Mouse (Mus musculus): ENCODE measurements around the gene Ube2f. TPM values are rescaled to one million over a fixed set of nuclear protein-coding genes. Genes with fewer than 3 reads are reported as not detected.

Gene Ube2f
- polyA plus RNA-seq, 1 experiment = 59.0 TPM

GRCm38 (mm10) chr1:91302021-91302420 is 51.9 kb downstream of the Ube2f start:
- no peak for TF ChIP-seq POLR2A (IDR thresholded peaks at IDR 0.05; ENCODE audit: low read depth, low read length)
- no peak for TF ChIP-seq CTCF (IDR thresholded peaks at IDR 0.05; ENCODE audit: borderline replicate concordance, insufficient read depth, low read length)
- Histone ChIP-seq H3K4me3 (ENCODE audit: insufficient read depth, low read length) (no peak overlapping the region), H3K4me1 (ENCODE audit: control insufficient read depth, insufficient read depth, low read length) (no peaks in the 10 kb centered on the region), H3K27ac (ENCODE audit: insufficient read depth, low read length) (no peak overlapping the region)

GRCm38 (mm10) chr1:91304621-91305020 is 54.5 kb downstream of the Ube2f start:
- no peak for TF ChIP-seq POLR2A (IDR thresholded peaks at IDR 0.05; ENCODE audit: low read depth, low read length)
- TF ChIP-seq CTCF (IDR thresholded peaks at IDR 0.05; ENCODE audit: borderline replicate concordance, insufficient read depth, low read length) = no peak
- no peak overlapping the region for H3K27ac ChIP-seq (ENCODE audit: insufficient read depth, low read length)
- H3K4me3 ChIP-seq (ENCODE audit: insufficient read depth, low read length) = no peak overlapping the region
- no peaks in the 10 kb centered on the region for H3K4me1 ChIP-seq (ENCODE audit: control insufficient read depth, insufficient read depth, low read length)

GRCm38 (mm10) chr1:91309366-91310085 is 59.4 kb downstream of the Ube2f start:
- no peak overlapping the region for H3K27ac ChIP-seq (ENCODE audit: insufficient read depth, low read length)
- TF ChIP-seq CTCF (IDR thresholded peaks at IDR 0.05; ENCODE audit: borderline replicate concordance, insufficient read depth, low read length) (no peak), POLR2A (IDR thresholded peaks at IDR 0.05; ENCODE audit: low read depth, low read length) (no peak)
- no peaks in the 10 kb centered on the region for H3K4me1 ChIP-seq (ENCODE audit: control insufficient read depth, insufficient read depth, low read length)
- no peak overlapping the region for H3K4me3 ChIP-seq (ENCODE audit: insufficient read depth, low read length)

GRCm38 (mm10) chr1:91312273-91312672 is 62.2 kb downstream of the Ube2f start:
- no peak for TF ChIP-seq CTCF (IDR thresholded peaks at IDR 0.05; ENCODE audit: borderline replicate concordance, insufficient read depth, low read length)
- TF ChIP-seq POLR2A (IDR thresholded peaks at IDR 0.05; ENCODE audit: low read depth, low read length) = no peak
- Histone ChIP-seq H3K4me3 (ENCODE audit: insufficient read depth, low read length) (no peak overlapping the region), H3K27ac (ENCODE audit: insufficient read depth, low read length) (no peak overlapping the region), H3K4me1 (ENCODE audit: control insufficient read depth, insufficient read depth, low read length) (no peaks in the 10 kb centered on the region)

- Histone ChIP-seq H3K27ac (ENCODE audit: insufficient read depth, low read length) (no peak overlapping the region), H3K4me3 (ENCODE audit: insufficient read depth, low read length) (no peak overlapping the region), H3K4me1 (ENCODE audit: control insufficient read depth, insufficient read depth, low read length) (no peaks in the 10 kb centered on the region)
- TF ChIP-seq CTCF (IDR thresholded peaks at IDR 0.05; ENCODE audit: borderline replicate concordance, insufficient read depth, low read length) (no peak), POLR2A (IDR thresholded peaks at IDR 0.05; ENCODE audit: low read depth, low read length) (no peak)
Measured at GRCm38 (mm10) chr1:91313251-91313650, 63.1 kb downstream of the Ube2f start.

GRCm38 (mm10) chr1:91317656-91318055 is 67.6 kb downstream of the Ube2f start:
- TF ChIP-seq CTCF (IDR thresholded peaks at IDR 0.05; ENCODE audit: borderline replicate concordance, insufficient read depth, low read length) (no peak), POLR2A (IDR thresholded peaks at IDR 0.05; ENCODE audit: low read depth, low read length) (no peak)
- Histone ChIP-seq H3K27ac (ENCODE audit: insufficient read depth, low read length) (no peak overlapping the region), H3K4me3 (ENCODE audit: insufficient read depth, low read length) (no peak overlapping the region), H3K4me1 (ENCODE audit: control insufficient read depth, insufficient read depth, low read length) (no peaks in the 10 kb centered on the region)

- TF ChIP-seq CTCF (IDR thresholded peaks at IDR 0.05; ENCODE audit: borderline replicate concordance, insufficient read depth, low read length) (no peak), POLR2A (IDR thresholded peaks at IDR 0.05; ENCODE audit: low read depth, low read length) (no peak)
- no peaks in the 10 kb centered on the region for H3K4me1 ChIP-seq (ENCODE audit: control insufficient read depth, insufficient read depth, low read length)
- no peak within 1 kb of the TSS for H3K4me3 ChIP-seq (ENCODE audit: insufficient read depth, low read length)
- no peak within 1 kb of the TSS for H3K27ac ChIP-seq (ENCODE audit: insufficient read depth, low read length)
Measured at GRCm38 (mm10) chr1:91321760-91322438, 71.8 kb downstream of the Ube2f start, which contains the start of gene Espnl. Gene Espnl, plus strand, starts transcription at chr1:91322075.

- Histone ChIP-seq H3K4me1 (ENCODE audit: control insufficient read depth, insufficient read depth, low read length) (no peaks in the 10 kb centered on the region), H3K27ac (ENCODE audit: insufficient read depth, low read length) (no peak overlapping the region), H3K4me3 (ENCODE audit: insufficient read depth, low read length) (no peak overlapping the region)
- TF ChIP-seq POLR2A (IDR thresholded peaks at IDR 0.05; ENCODE audit: low read depth, low read length) = no peak
- TF ChIP-seq CTCF (IDR thresholded peaks at IDR 0.05; ENCODE audit: borderline replicate concordance, insufficient read depth, low read length) = no peak
Measured at GRCm38 (mm10) chr1:91324646-91325045, 74.5 kb downstream of the Ube2f start.

GRCm38 (mm10) chr1:91325488-91326042 is 75.5 kb downstream of the Ube2f start:
- Histone ChIP-seq H3K4me1 (ENCODE audit: control insufficient read depth, insufficient read depth, low read length) (no peaks in the 10 kb centered on the region), H3K4me3 (ENCODE audit: insufficient read depth, low read length) (no peak overlapping the region), H3K27ac (ENCODE audit: insufficient read depth, low read length) (no peak overlapping the region)
- TF ChIP-seq CTCF (IDR thresholded peaks at IDR 0.05; ENCODE audit: borderline replicate concordance, insufficient read depth, low read length) = no peak
- TF ChIP-seq POLR2A (IDR thresholded peaks at IDR 0.05; ENCODE audit: low read depth, low read length) = no peak

GRCm38 (mm10) chr1:91332102-91332501 is 82.0 kb downstream of the Ube2f start:
- H3K4me3 ChIP-seq (ENCODE audit: insufficient read depth, low read length) = no peak overlapping the region
- no peaks in the 10 kb centered on the region for H3K4me1 ChIP-seq (ENCODE audit: control insufficient read depth, insufficient read depth, low read length)
- H3K27ac ChIP-seq (ENCODE audit: insufficient read depth, low read length) = no peak overlapping the region
- no peak for TF ChIP-seq POLR2A (IDR thresholded peaks at IDR 0.05; ENCODE audit: low read depth, low read length)
- TF ChIP-seq CTCF (IDR thresholded peaks at IDR 0.05; ENCODE audit: borderline replicate concordance, insufficient read depth, low read length) = no peak
